Comparison of ENCODE assay signal across 17 mouse cellular contexts in genomic region chr13:32993894-32994242, GRCm38 (mm10). TPM values are rescaled to one million over a fixed set of nuclear protein-coding genes. Genes with fewer than 3 reads are reported as not detected.
DNase-seq lines count a peak whose midpoint lies in the region; ATAC-seq and TF ChIP-seq lines count a peak whose summit lies in the region.
"Had no signal": no experiment of that assay in that cellular context is flagged by ENCODE, and none has a peak within 500 bp of the region (broad histone marks: within the 10 kb centered on the region; RNA-seq: fewer than 3 reads in every experiment).

No protein-coding gene starts in this region.

- peaks cover 2% of the 10 kb centered on the region; the same call in 1 of the 2 replicates for H3K9me3 ChIP-seq in heart, embryonic 12.5 days (replicated peaks)
- H3K9me3 ChIP-seq in kidney, postnatal 0 days (replicated peaks; ENCODE audit: low read length): no peaks in the 10 kb centered on the region
- H3K9me3 ChIP-seq in MEL (replicated peaks; ENCODE audit: insufficient read depth, low read length): no peaks in the 10 kb centered on the region
- no peaks in the 10 kb centered on the region for H3K9me3 ChIP-seq in liver, embryonic 13.5 days (replicated peaks)
- H3K9me3 ChIP-seq: neural tube, embryonic 15.5 days had no signal

- TF ChIP-seq CTCF in kidney, postnatal 0 days (IDR thresholded peaks at IDR 0.05; ENCODE audit: low read depth): no peak
- no peak for TF ChIP-seq CTCF in kidney, adult 2 months (conservative IDR thresholded peaks at IDR 0.05; ENCODE audit: insufficient read depth, insufficient read length, low read depth, low read length)
- no peak for TF ChIP-seq CTCF in MEL (IDR thresholded peaks at IDR 0.05 in 2 of 3, conservative IDR thresholded peaks at IDR 0.05 in 1 of 3; ENCODE audit: control insufficient read depth in 1 of 3, insufficient read depth in 1 of 3, low read depth in 2 of 3, low read length in 3 of 3, poor library complexity in 1 of 3, severe bottlenecking in 1 of 3)

- peaks cover 14% of the 10 kb centered on the region for H3K4me1 ChIP-seq in heart, embryonic 12.5 days (replicated peaks)
- no peaks in the 10 kb centered on the region for H3K4me1 ChIP-seq in kidney, postnatal 0 days (replicated peaks; ENCODE audit: insufficient read depth, low read length)
- no peaks in the 10 kb centered on the region for H3K4me1 ChIP-seq in kidney, adult 2 months (ENCODE audit: control insufficient read depth, insufficient read depth, low read length)
- H3K4me1 ChIP-seq in MEL (ENCODE audit: control insufficient read depth in 1 of 2, insufficient read depth in 2 of 2, low read length in 2 of 2): peaks cover 13 to 26% of the 10 kb centered on the region in 2 experiments
- peaks cover 43% of the 10 kb centered on the region for H3K4me1 ChIP-seq in liver, embryonic 13.5 days (replicated peaks)
- H3K4me1 ChIP-seq: neural tube, embryonic 15.5 days had no signal

- ATAC-seq in heart, embryonic 12.5 days (ENCODE audit: insufficient number of reproducible peaks, low FRiP score): peak; percentile 11; the same call in 1 of the 2 replicates
- no peak for ATAC-seq in kidney, postnatal 0 days (replicated peaks; ENCODE audit: low FRiP score, low read depth)
- ATAC-seq in liver, embryonic 13.5 days (ENCODE audit: low read depth): no peak
- no peak for ATAC-seq in activated CD4-positive, CD25-positive, alpha-beta regulatory T cell, adult 4 months
- ATAC-seq: forebrain, postnatal 0 days had no signal

- no peaks in the 10 kb centered on the region for H3K79me2 ChIP-seq in MEL (ENCODE audit: control insufficient read depth, insufficient read depth, low read length, poor library complexity)

- H3K36me3 ChIP-seq in heart, embryonic 12.5 days: no peaks in the 10 kb centered on the region
- no peaks in the 10 kb centered on the region for H3K36me3 ChIP-seq in kidney, postnatal 0 days (ENCODE audit: insufficient read depth, low read length)
- H3K36me3 ChIP-seq in kidney, adult 2 months (ENCODE audit: control insufficient read depth, insufficient read depth, low read length): no peaks in the 10 kb centered on the region
- H3K36me3 ChIP-seq in MEL (ENCODE audit: control insufficient read depth in 1 of 2, insufficient read depth in 2 of 2, low read length in 2 of 2): peaks cover 0 to 13% of the 10 kb centered on the region in 2 experiments; a peak in 2 of 4 replicates
- no peaks in the 10 kb centered on the region for H3K36me3 ChIP-seq in liver, embryonic 13.5 days
- H3K36me3 ChIP-seq: neural tube, embryonic 15.5 days had no signal

- TF ChIP-seq POLR2A in kidney, adult 2 months (IDR thresholded peaks at IDR 0.05; ENCODE audit: low read depth, low read length): no peak
- no peak for TF ChIP-seq POLR2A in MEL (IDR thresholded peaks at IDR 0.05; ENCODE audit: control insufficient read depth in 1 of 2, insufficient read depth in 1 of 2, low read depth in 1 of 2, low read length in 2 of 2, poor library complexity in 1 of 2)

- no peak overlapping the region for H3K9ac ChIP-seq in heart, embryonic 12.5 days
- H3K9ac ChIP-seq in kidney, postnatal 0 days (ENCODE audit: low read depth, low read length): no peak overlapping the region
- peak overlapping the region; percentile 56 for H3K9ac ChIP-seq in MEL (ENCODE audit: control insufficient read depth, low read depth, low read length, poor library complexity, severe bottlenecking)
- H3K9ac ChIP-seq in liver, embryonic 13.5 days: peak overlapping the region; percentile 72
- H3K9ac ChIP-seq: forebrain, postnatal 0 days; neural tube, embryonic 15.5 days had no signal

- TF ChIP-seq EP300 in MEL (IDR thresholded peaks at IDR 0.05; ENCODE audit: low read depth in 1 of 2, low read length in 2 of 2): no peak

- peak overlapping the region; percentile 42 for H3K4me2 ChIP-seq in heart, embryonic 12.5 days
- H3K4me2 ChIP-seq in kidney, postnatal 0 days (ENCODE audit: low read length): no peak overlapping the region
- peak overlapping the region; percentile 72 for H3K4me2 ChIP-seq in liver, embryonic 13.5 days
- H3K4me2 ChIP-seq: neural tube, embryonic 15.5 days had no signal

- no peaks in the 10 kb centered on the region for H3K27me3 ChIP-seq in heart, embryonic 12.5 days (replicated peaks)
- H3K27me3 ChIP-seq in kidney, postnatal 0 days (ENCODE audit: insufficient read depth, low read length): no peaks in the 10 kb centered on the region
- H3K27me3 ChIP-seq in kidney, adult 2 months (replicated peaks; ENCODE audit: control insufficient read depth, insufficient read depth, low read length): no peaks in the 10 kb centered on the region
- no peaks in the 10 kb centered on the region for H3K27me3 ChIP-seq in MEL (ENCODE audit: control insufficient read depth in 1 of 2, insufficient read depth in 2 of 2, low read length in 2 of 2)
- H3K27me3 ChIP-seq in liver, embryonic 13.5 days: no peaks in the 10 kb centered on the region
- H3K27me3 ChIP-seq: neural tube, embryonic 15.5 days had no signal

- H3K27ac ChIP-seq in heart, embryonic 12.5 days (ENCODE audit: poor library complexity, severe bottlenecking): peak overlapping the region; percentile 47
- H3K27ac ChIP-seq in kidney, postnatal 0 days: peak overlapping the region; percentile 22; the same call in 1 of the 2 replicates
- no peak overlapping the region for H3K27ac ChIP-seq in kidney, adult 2 months (ENCODE audit: insufficient read depth, low read depth, low read length)
- H3K27ac ChIP-seq in MEL (ENCODE audit: control insufficient read depth, low read depth, low read length): peak overlapping the region; percentile 100
- H3K27ac ChIP-seq in liver, embryonic 13.5 days: peak overlapping the region; percentile 99
- H3K27ac ChIP-seq: gastrocnemius, adult 2 months; macrophage; neural tube, embryonic 15.5 days had no signal

- H3K4me3 ChIP-seq in heart, embryonic 12.5 days: no peak overlapping the region
- H3K4me3 ChIP-seq in kidney, postnatal 0 days (replicated peaks; ENCODE audit: low read depth, low read length): no peak overlapping the region
- H3K4me3 ChIP-seq in kidney, adult 2 months (ENCODE audit: insufficient read depth, low read depth, low read length): no peak overlapping the region
- H3K4me3 ChIP-seq in MEL (ENCODE audit: control insufficient read depth in 1 of 2, insufficient read depth in 1 of 2, low read depth in 2 of 2, low read length in 2 of 2): peak overlapping the region; percentile 2 to 28; a peak in 3 of 4 replicates
- peak overlapping the region; percentile 45 for H3K4me3 ChIP-seq in liver, embryonic 13.5 days (replicated peaks)
- H3K4me3 ChIP-seq: gastrocnemius, adult 2 months; myocyte; neural tube, embryonic 15.5 days had no signal

- WGBS in heart, embryonic 12.5 days: 71% methylated on average over 2 of the region's 2 CpGs
- 56% methylated on average over 2 of the region's 2 CpGs for WGBS in kidney, postnatal 0 days
- 84% methylated on average over 2 of the region's 2 CpGs for WGBS in kidney, adult 2 months
- WGBS in liver, embryonic 13.5 days (ENCODE audit: insufficient replicate concordance): 43% methylated on average over 2 of the region's 2 CpGs

- TF ChIP-seq RAD21 in MEL (IDR thresholded peaks at IDR 0.05; ENCODE audit: low read depth, low read length): no peak

- DNase-seq in heart, adult 18-20 months: no peak
- DNase-seq in kidney, postnatal 0 days (ENCODE audit: low spot score): no peak
- DNase-seq in kidney, adult 2 months: no peak
- no peak for DNase-seq in MEL (ENCODE audit: low read depth, low spot score)
- no peak for DNase-seq in liver, embryonic 13.5 days
- DNase-seq: cerebellum, adult 18-20 months; forebrain, postnatal 0 days; gastrocnemius, adult 2 months; midbrain, embryonic 14.5 days had no signal

TF ChIP-seq in MEL, 35 proteins besides CTCF, POLR2A, EP300 and RAD21:
- no peak for TF ChIP-seq TBP (IDR thresholded peaks at IDR 0.05; ENCODE audit: low read depth, low read length)
- TF ChIP-seq TCF12 (IDR thresholded peaks at IDR 0.05; ENCODE audit: low read depth, low read length): no peak

RNA-seq across cellular contexts. Expression of gene Serpinb9, which starts 9.2 kb away (rescaled TPM):
- 6.1 and 6.8 TPM in 2 replicates for polyA plus RNA-seq in heart, embryonic 12.5 days (2016; fragmentation: Nextera tagmentation; extraction: Ambion mirVana)
- total RNA-seq in heart, adult 18-20 months (2021): 10 to 100 TPM in 1 of 2 experiments, 1 to 10 TPM in 1; 9.4 to 11.3 TPM
- polyA plus RNA-seq in kidney, postnatal 0 days (2015; fragmentation: Nextera tagmentation; extraction: Ambion mirVana): 20.2 and 20.5 TPM in 2 replicates
- polyA plus RNA-seq in kidney, adult 2 months (2012; rRNA removed): 9.7 and 14.2 TPM in 2 replicates
- total RNA-seq in MEL (2012; rRNA removed): 1.6 and 2.1 TPM in 2 replicates
- 1 to 10 TPM in 1 of 2 experiments, not detected in 1; 2.9 TPM for polyA plus RNA-seq in MEL (2012; ENCODE audit: insufficient read depth in 1 of 2, insufficient read length in 2 of 2, low read depth in 1 of 2, low replicate concordance in 2 of 2, missing spikeins in 1 of 2)
- 2.1 and 2.2 TPM in 2 replicates for polyA plus RNA-seq in liver, embryonic 13.5 days (2015; fragmentation: Nextera tagmentation; extraction: Ambion mirVana)
- polyA plus RNA-seq in activated CD4-positive, CD25-positive, alpha-beta regulatory T cell, adult 4 months (2017; shearing (Covaris generic)): 10 to 100 TPM; 17.0 to 20.8 TPM

RNA-seq across cellular contexts. Expression of gene Serpinb6b, which starts 28.9 kb away (rescaled TPM):
- polyA plus RNA-seq in heart, embryonic 12.5 days (2016; fragmentation: Nextera tagmentation; extraction: Ambion mirVana): 15.1 and 16.9 TPM in 2 replicates
- total RNA-seq in heart, adult 18-20 months (2021): 10 to 100 TPM; 31.5 to 39.0 TPM
- polyA plus RNA-seq in kidney, postnatal 0 days (2015; fragmentation: Nextera tagmentation; extraction: Ambion mirVana): 11.7 and 14.3 TPM in 2 replicates
- polyA plus RNA-seq in kidney, adult 2 months (2012; rRNA removed): 6.1 and 7.1 TPM in 2 replicates
- total RNA-seq in MEL (2012; rRNA removed): 0.20 and 0.27 TPM in 2 replicates
- 1 to 10 TPM in 1 of 2 experiments, not detected in 1; 1.2 TPM for polyA plus RNA-seq in MEL (2012; ENCODE audit: insufficient read depth in 1 of 2, insufficient read length in 2 of 2, low read depth in 1 of 2, low replicate concordance in 2 of 2, missing spikeins in 1 of 2)
- 5.5 and 5.8 TPM in 2 replicates for polyA plus RNA-seq in liver, embryonic 13.5 days (2015; fragmentation: Nextera tagmentation; extraction: Ambion mirVana)
- 10 to 100 TPM; 35.6 to 41.4 TPM for polyA plus RNA-seq in activated CD4-positive, CD25-positive, alpha-beta regulatory T cell, adult 4 months (2017; shearing (Covaris generic))

RNA-seq across cellular contexts. Expression of gene Serpinb9b, which starts 33.3 kb away (rescaled TPM):
- 1.4 and 2.0 TPM in 2 replicates for polyA plus RNA-seq in heart, embryonic 12.5 days (2016; fragmentation: Nextera tagmentation; extraction: Ambion mirVana)
- under 1 TPM; 0.13 to 0.27 TPM for total RNA-seq in heart, adult 18-20 months (2021)
- 0.16 and 0.26 TPM in 2 replicates for polyA plus RNA-seq in kidney, postnatal 0 days (2015; fragmentation: Nextera tagmentation; extraction: Ambion mirVana)
- 0.03 and 0.08 TPM in 2 replicates for polyA plus RNA-seq in kidney, adult 2 months (2012; rRNA removed)
- total RNA-seq in MEL (2012; rRNA removed): 1.5 and 2.3 TPM in 2 replicates
- polyA plus RNA-seq in MEL (2012; ENCODE audit: insufficient read depth in 1 of 2, insufficient read length in 2 of 2, low read depth in 1 of 2, low replicate concordance in 2 of 2, missing spikeins in 1 of 2): 1 to 10 TPM in 1 of 2 experiments, not detected in 1; 3.9 TPM
- polyA plus RNA-seq in liver, embryonic 13.5 days (2015; fragmentation: Nextera tagmentation; extraction: Ambion mirVana): 0.10 TPM in 1 of 2 replicates, not detected in the other
- under 1 TPM in 1 of 2 experiments, not detected in 1; 0.15 TPM for polyA plus RNA-seq in activated CD4-positive, CD25-positive, alpha-beta regulatory T cell, adult 4 months (2017; shearing (Covaris generic))
- total RNA-seq: common myeloid progenitor, adult 5-6 weeks; gastrocnemius, adult 2 months; layer of hippocampus, postnatal 25 days; left cerebral cortex, postnatal 14 days had no signal

Comparison
In these comparisons a context has a peak if more than half of its experiments do, and no peak if none do; other contexts are left out.
1. H3K4me3 ChIP-seq: peak in MEL (2 of 2) and liver, embryonic 13.5 days (single experiment); none in heart, embryonic 12.5 days (single experiment), kidney, postnatal 0 days (single experiment) and kidney, adult 2 months (single experiment).
2. H3K9ac ChIP-seq: peak in MEL (single experiment) and liver, embryonic 13.5 days (single experiment); none in heart, embryonic 12.5 days (single experiment) and kidney, postnatal 0 days (single experiment).